Mouse (Mus musculus): Measurements from ENCODE around the gene Itln1.
"Not testable (repeated sequence)": the region's sequence is repeated elsewhere in the genome, so short reads cannot be mapped to it uniquely, and the experiment has no call there.

Gene Itln1

DNA sequence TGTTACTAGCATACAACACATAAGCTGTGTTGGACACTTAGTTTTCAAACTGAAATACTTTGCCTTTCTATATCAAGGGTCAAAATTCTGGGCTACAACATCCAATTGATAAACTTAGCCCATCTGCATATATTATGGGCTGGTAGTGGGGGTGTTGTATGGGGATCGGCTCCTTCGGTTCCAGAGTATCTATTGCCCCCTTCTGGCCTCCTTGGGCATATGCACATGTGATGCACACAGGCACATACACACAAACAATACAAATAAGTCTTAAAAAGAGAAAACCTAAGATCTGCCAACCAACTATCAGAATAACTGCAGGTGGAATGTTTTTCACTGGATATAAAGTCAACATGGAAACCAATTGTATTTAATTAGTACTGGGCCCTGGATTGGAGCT is 21.9 kb downstream of the Itln1 start:
- DNase-seq, result no peak

DNA sequence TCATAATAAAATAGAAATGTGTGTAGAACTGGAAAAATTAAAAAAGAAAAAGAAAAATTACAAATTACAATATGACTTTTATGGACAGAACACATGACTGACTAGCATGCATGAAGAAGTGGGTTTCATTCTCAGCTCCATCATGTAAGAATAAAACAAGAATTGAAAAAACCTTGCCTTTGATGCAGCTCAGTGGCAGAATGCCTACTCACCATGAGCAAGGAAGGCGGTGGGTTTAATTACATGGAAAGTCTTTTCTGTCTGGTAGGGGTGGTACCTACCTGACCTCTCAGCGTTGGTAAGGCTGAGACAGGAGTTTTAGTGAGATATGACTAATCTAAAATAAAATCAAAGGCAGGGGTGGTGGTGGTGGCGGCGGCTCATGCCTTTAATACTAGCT is 30.5 kb downstream of the Itln1 start:
- DNase-seq, result no peak

DNA sequence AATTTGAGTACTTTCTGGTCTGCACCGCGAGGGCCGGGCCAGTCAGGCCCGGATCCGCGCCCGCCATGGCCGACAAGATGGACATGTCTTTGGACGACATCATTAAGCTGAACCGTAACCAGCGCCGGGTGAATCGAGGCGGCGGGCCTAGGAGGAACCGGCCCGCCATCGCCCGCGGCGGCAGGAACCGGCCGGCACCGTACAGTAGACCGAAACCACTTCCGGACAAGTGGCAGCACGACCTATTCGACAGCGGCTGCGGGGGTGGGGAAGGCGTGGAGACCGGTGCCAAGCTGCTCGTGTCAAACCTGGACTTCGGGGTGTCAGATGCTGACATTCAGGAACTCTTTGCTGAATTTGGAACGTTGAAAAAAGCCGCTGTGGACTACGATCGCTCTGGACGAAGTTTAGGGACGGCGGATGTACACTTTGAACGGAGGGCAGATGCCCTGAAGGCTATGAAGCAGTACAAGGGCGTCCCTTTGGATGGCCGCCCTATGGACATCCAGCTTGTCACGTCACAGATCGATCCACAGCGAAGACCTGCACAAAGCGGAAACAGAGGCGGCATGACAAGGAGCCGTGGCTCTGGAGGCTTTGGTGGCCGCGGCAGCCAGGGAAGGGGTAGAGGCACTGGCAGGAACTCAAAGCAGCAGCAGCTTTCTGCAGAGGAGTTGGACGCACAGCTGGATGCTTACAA is 31.4 kb downstream of the Itln1 start:
- peak in 1 of 2 experiments; percentile 74 for DNase-seq

DNA sequence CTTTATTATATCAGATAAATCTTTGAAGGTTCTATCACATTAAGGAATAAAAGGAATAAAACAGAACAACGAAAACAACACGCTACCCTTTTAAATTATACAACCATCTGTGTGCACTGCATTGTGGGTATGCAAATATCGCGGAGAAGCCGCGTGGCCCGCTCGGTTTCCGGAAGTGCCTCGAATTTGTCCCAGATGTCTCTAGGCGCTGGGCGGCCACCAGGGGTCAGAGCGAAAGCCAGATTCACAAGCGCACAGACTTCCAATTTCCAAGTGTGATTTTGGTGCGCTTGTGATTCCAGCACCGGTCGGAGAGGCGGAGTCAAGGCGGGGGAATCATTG is 31.9 kb downstream of the Itln1 start, which contains the start of gene Alyref2:
Gene Alyref2 (plus strand): TSS at position 229 of the 342 bp plus-strand sequence.
- peak; percentile 95 to 96 for DNase-seq

DNA sequence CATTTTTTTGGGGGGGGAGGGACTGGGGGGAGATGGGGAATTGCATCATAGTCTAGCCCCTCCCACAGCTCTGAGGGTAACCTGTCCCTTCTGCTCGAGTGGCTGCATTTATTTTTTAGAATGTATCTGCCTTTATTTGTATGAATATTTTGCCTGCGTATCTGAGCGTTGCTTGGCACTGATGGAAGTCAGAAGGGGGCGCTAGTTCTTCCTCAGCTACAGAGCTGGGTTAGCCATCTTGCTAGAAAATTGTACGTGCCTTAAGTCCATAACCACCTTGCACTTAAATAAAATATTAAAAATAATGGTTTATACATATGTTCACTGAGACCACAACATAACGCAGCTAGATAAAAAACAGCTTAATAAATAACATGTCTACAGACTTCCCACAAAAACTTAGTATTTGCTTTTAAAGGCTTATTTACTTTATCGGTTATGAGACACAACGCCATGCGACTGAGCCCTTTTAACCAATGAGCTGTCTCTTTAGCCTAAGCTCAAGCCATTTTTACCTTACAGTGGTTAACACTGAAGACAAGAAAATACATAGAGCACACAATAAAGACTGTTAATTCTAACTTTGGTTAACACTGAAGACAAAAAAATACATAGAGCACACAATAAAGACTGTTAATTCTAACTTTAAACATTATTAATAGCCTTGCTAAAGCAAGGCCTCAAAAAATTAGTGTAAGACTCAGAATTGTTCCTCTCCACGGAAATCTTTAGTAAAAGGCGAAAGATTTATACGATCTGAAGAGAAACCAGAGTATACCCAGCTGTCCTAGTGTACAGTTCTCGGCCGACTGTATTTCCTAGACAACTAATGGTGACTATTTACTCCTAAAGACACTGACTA is 32.5 kb downstream of the Itln1 start:
- DNase-seq, result peak; percentile 40 to 58

DNA sequence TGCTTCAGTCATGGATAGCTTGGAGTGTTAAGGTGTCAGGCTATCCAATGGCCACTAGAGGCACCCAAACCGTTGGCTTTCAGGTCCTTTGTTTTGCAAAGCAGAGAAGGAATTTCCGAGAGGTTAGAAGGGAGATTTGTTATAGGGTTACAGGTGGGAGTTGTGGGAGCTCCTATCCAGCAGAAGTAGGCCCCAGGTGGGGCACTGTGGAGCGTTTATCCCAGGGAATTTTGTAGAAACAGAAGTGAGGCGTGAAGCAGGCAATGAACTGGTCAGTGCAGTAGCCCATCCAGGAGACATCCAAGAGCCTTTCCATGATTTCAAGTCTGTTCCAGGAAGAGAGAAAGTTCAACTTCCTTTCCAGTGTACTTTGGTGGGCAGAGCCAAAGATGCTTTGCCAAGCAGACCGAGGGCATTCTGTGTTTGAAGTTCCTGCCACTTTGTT is 33.4 kb downstream of the Itln1 start:
- peak; percentile 35 to 37 for DNase-seq

DNA sequence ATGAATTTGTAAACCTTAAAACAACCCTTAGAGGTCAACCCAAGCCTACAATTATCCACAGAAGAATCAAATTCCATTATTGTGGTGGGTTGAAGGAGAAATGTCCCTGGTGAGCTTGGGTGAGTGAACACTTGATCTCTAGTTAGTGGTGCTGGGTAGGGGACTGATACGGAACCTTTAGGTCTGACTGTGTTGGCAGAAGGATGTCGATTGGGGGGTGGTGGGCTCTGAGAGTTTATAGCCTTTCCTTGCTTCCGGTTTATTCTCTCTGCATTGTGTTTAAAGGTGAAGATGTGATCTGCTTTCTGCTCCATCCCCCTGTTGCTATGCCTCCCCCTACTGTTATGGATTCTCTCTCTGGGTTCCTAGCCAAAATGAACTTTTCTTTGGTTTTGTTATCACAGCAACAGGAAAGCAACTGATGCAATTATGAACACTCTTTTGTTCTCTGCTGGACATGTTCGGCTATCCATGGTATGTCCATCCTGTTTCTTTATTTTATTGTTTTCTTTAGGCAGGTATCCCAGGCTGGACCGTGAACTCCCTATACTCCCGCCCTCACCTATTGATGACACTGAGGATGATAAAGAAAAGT is 34.0 kb downstream of the Itln1 start:
- no peak for DNase-seq

DNA sequence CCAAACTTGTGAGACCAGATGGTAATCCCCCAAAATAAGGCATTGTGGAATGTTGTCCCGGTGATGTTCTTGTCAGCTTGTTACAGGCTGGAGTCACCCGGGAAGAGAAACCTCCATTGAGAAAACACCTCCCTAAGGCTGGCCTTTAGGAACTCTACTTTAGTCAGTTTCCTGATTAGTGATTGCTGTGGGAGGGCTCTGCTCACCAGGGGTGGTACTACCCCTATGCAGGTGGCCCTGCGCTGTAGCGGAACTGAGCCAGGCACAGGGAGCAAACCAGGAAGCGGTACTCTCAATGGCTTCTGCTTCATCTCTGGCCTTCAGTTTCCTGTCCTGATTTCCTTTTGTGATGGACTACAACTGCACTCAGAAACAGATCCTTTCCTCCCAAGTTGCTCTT is 35.2 kb downstream of the Itln1 start:
- no peak for DNase-seq

DNA sequence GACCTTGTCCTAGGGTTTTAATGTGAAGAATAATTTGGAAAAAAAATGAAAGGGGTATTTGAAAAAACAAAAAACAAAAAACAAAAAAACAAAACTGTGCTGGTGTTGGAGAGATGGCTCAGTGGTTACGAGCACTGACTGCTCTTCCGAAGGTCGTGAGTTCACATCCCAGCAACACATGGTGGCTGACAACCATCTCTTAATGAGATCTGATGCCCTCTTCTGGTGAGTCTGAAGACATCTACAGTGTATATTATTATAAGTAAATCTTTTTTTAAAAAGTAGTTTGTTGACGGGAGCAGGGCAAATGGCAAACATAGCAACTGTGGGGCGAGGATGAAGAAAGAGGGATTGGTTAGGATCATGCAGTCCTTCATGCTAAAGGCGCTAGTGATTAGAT is 39.7 kb downstream of the Itln1 start:
- DNase-seq, result no peak

DNA sequence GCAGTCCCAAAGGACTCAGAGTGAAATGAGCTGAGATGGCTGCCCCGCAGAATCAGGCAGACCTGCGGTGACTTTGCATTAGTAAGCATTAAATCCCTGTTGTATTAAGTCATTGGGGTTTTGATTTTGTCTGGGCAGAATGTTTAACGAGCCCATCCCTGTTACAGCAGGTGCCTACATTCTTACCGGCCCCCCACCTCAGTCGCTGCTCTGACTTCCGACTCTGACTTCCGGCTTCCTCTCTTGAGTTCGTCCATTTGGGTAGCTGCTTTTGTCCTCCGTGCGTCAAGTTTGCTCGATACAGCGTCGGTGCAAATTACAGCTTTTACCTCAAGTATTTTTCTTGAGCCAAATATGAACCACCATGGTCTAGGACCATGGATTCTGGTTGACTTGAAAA is 40.9 kb downstream of the Itln1 start:
- DNase-seq, result no peak

DNA sequence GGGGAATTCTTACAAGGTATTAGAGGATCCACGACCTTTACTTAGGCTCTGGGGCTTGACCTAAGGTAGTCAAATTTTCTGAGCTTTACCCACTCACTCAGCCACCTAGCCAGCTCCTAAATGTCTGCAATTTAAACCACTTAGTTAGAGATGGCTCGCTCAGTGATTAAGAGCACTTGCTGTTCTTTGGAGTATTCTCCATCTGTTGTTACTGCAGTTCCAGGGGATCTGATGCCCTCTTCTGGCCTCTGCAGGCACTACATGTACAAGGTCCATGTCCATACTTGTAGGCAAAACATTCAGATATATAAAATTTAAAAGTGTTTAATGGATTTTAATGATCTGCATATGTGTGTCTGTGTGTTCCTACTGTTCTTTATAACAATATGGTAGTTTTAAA is 56.1 kb downstream of the Itln1 start:
- peak; percentile 52 to 85 for DNase-seq

DNA sequence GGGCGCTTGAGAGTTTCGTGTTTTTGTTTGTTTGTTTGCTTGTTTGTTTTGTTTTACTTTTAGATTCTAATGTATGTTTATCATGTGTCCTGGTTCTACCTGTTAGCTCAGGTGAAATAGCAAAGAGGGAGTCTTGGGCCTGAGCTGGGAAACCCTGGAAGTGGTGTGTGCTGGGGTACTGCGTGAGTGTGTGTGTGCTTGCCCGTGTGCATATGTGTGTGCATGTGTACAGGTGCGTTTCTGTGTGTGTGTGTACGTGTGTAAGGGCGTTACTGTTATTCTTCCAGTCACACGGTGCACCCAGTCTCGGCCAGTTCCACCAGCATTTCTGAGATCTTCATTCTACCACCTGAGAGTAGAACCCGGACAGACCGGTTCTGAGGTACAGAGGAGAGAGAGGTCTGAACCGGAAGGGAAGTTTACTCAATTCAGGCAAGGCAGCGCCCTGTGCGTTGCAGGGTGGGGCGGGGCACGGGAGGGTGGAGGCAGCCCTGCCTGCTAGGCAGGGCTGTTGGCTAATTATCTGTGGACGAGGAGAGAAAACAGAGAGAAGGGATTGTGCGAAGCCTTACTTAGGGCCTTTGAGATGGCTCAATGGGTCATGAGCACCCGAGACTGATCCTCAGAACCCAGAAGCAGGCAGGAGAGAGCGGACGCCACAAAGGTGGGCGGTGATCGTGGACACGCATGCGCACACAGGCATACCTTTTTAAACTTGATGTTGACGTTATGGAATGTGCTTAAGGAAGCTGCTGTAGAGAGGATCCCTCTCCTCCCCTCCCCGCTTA is 57.1 kb downstream of the Itln1 start:
- peak in 1 of 2 experiments; percentile 11 for DNase-seq

DNA sequence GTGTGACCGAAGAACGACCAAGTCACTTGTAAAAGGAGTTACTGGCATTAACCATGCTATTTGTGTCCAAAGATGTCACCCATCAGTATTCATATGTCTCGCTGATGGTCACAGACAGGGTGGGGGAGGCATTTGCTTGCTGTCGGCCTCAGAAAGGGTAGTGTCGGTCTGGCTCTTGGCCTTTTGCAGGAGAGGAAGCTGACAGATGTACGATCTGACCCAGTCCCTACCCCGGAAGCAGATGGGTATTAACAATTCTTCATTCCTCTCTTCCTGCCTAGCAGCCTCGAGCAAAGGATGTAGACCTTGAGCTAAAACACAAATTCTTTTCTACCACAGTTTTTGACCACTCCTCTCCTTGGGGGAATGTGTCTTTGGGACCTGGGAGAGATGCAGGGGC is 58.0 kb downstream of the Itln1 start:
- DNase-seq, result no peak

DNA sequence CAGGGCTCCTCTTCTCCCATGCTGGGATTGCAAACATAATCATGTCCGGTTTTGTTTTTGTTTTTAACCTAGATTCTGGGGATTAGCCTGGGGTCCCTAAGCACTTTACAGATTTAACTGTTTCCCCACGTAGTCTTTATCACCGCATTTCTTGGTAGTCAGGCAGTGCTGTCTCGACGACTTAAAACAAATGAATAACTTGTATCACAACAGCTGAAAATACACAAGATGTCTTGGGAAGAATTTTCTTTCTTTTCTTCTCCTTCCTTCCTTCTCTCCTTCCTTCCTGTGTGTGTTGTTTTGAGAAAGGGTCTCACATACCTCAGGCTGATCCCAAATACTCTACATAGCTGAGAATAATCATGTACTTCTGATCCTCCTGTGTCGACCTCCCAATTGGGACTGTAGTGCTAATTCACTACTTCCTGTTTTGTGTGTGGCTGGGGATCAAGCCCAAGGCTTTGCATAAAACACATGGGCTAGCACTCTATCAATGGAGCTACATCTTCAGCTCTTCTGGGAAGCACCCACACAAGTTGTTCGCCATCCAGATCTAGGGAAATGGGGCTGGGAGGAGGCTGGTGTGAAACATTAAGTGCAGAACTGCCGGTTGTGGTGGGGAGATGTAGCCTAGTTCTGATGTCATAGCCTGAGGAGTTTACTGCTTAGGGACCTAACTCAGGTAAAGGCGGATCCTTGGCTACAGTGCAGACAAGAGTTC is 61.0 kb downstream of the Itln1 start:
- DNase-seq, result no peak

DNA sequence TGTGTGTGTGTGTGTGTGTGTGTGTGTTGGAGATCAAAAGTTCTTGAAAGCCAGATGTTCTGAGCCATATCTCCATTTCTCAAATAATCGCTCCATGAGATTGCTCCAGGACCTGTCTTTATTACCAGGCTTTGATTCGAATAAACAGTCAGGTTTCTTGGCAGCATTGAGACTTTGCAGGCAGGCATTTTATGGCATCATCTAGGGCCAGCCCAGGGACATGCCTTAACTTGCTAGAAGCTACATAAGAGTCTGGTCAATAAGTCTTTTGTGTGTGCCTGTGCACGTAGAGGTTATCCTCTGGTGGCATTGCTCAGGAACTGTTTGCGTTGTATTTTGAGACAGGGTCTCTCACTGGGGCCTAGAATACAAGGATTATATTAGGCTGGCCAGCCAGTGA is 61.6 kb downstream of the Itln1 start:
- no peak for DNase-seq

DNA sequence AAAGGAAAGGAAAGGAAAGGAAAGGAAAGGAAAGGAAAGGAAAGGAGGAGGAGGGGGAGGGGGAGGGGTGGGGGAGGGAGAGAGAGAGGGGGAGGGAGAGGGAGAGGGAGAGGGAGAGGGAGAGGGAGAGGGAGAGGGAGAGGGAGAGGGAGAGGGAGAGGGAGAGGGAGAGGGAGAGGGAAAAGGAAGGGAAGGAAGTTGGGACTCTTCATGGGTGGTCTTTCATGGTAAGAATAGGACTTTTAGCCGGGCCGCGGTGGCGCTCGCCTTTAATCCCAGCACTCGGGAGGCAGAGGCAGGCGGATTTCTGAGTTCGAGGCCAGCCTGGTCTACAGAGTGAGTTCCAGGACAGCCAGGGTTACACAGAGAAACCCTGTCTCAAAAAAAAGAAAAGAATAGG is 63.2 kb downstream of the Itln1 start:
- not testable (repeated sequence) for DNase-seq

DNA sequence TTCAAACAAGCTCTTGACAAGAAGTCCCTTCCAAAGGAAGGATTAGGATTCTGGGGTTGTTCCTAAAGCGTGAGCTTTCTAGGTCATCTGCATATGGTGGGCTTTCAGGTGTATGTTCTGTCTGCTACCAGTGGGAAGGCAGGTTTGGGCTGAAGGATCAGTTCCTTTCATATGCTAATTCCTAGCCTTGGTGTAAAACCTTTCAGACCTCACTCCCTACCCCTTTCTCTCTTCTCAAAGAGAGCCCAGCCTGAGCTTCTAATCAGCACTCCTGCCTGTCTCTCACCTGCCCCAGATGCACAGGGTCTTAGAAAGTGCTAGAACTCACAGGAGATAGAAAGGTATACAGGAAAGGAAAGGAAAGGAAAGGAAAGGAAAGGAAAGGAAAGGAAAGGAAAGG is 63.6 kb downstream of the Itln1 start:
- no peak for DNase-seq

DNA sequence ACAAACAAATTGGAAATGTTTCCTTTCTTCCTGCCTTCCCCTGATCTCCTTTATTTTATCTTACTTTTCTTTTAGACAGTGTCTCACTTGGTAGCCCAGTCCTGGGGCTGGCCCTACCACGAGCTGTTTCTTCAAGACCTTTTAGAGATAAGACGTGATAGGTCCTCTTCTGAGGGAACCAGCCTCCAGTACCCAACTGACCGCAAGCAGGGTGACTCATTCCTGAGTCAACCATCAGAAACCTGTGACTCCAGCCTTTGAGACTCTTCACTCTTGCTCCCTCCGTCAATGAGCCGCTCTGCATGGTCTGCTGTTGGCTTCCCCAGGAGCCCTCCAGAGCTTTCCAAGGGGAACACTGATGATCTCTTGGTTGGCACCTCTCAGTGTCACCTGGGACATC is 64.2 kb downstream of the Itln1 start:
- no peak for DNase-seq

DNA sequence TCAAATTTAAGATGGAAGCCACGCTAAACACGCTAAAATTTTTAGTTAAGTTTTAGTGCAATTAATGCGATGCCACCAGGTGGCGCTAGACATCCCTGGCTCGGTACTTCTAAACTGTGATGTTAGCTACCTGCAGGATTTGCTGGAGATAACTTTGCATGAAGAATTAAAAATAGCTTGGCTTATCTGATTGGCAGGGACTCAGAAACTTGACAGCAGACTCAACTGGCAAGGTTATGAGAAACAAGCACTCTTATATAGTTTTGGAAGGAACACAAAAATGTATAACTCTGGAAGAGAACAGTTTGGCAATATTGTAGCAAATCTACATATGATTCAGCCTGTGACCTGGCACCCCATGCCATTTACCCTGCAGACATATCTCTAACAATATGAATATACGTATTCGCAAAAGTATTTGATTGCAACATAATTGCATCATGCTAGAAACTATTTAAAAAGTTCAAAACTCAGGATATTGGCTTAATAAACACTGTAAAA is 64.7 kb downstream of the Itln1 start:
- DNase-seq, result peak; percentile 49 to 69

DNA sequence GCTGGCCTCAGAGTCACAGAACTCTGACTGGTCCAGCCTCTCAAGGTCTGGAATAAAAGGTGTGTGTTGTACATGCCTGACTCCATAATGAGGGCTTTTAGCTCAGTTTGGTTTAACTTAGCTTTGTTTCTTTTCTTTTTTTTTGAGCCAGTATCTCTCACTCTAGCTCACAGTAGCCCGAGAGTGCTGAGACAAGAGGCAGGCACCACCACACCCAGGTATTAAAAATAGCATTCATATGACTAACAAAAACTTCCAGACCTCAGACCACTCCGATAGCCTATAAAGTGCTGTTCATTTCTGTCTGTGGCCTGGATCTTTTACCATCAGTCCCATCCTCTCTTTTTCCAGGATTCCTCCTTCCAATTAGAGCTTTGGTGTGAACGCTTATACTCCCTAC is 65.4 kb downstream of the Itln1 start:
- DNase-seq, result no peak
